Mouse (Mus musculus) stomach, embryonic 16.5 days (tissue): ENCODE data around the gene Nelfb. TPM values are rescaled to one million over a fixed set of nuclear protein-coding genes. Genes with fewer than 3 reads are reported as not detected.

ENCODE experiments used
- ATAC-seq: fragments of 200-750 bp; cut with Nextera tagmentation; 2 replicates; pipeline ENCODE4 v1.8.0; 2017; ENCODE audit warnings: moderate number of reproducible peaks, moderate TSS enrichment; ENCODE audit not compliant: insufficient read depth, low FRiP score
- H3K27ac ChIP-seq: fragments of 300-500 bp; sonication (generic); 2 replicates; pipeline ENCODE4 v1.5.1; 2014; ENCODE audit warnings: low read length
- H3K27me3 ChIP-seq: fragments of 300-500 bp; sonication (generic); 2 replicates; pipeline ENCODE4 v1.6.1; 2014; ENCODE audit warnings: low read length, control low read depth, mixed read lengths; ENCODE audit not compliant: control insufficient read depth, insufficient read depth
- H3K36me3 ChIP-seq: fragments of 300-500 bp; sonication (generic); 2 replicates; pipeline ENCODE4 v1.6.1; 2014; ENCODE audit warnings: low read length; ENCODE audit not compliant: control insufficient read depth, insufficient read depth
- H3K4me1 ChIP-seq: fragments of 300-500 bp; sonication (generic); 2 replicates; pipeline ENCODE4 v1.6.1; 2014; ENCODE audit warnings: low read length, control low read depth, mixed read lengths; ENCODE audit not compliant: control insufficient read depth, insufficient read depth
- H3K4me2 ChIP-seq: fragments of 300-500 bp; sonication (generic); 2 replicates; pipeline ENCODE4 v1.6.1; 2014; ENCODE audit warnings: low read depth, low read length, mixed read lengths
- H3K4me3 ChIP-seq: fragments of 300-500 bp; sonication (generic); replicated peaks from 2 replicates; pipeline ENCODE4 v1.5.1; 2014; ENCODE audit warnings: mild to moderate bottlenecking, low read length
- H3K9ac ChIP-seq: fragments of 300-500 bp; sonication (generic); 2 replicates; pipeline ENCODE4 v1.6.1; 2014; ENCODE audit warnings: low read length
- H3K9me3 ChIP-seq: fragments of 300-500 bp; sonication (generic); replicated peaks from 2 replicates; pipeline ENCODE4 v1.6.1; 2016; ENCODE audit warnings: low read length, control low read depth; ENCODE audit not compliant: control insufficient read depth
- WGBS: fragments of 180-500 bp; shearing (Covaris S2); extraction: QIAGEN DNeasy Blood & Tissue Kit; methylation state at CpG from one replicate; pipeline ENCODE4 v1.1.7; 2014; 5-methylcytosine and 5-hydroxymethylcytosine counted together
- polyA plus RNA-seq: library from polyadenylated mRNA; unstranded; fragments of >200 nt; fragmentation: Nextera tagmentation; extraction: Ambion mirVana; gene quantifications from 2 replicates; pipeline ENCODE4 v1.2.1, GENCODE M21; 2015

The Nelfb gene
- polyA plus RNA-seq, 1 experiment from 2014 or later: 102 TPM

- Histone ChIP-seq H3K9me3 (no peaks in the 10 kb centered on the region), H3K27ac (no peak overlapping the region), H3K4me1 (peaks cover 24% of the 10 kb centered on the region), H3K27me3 (no peaks in the 10 kb centered on the region), H3K36me3 (no peaks in the 10 kb centered on the region), H3K4me3 (no peak overlapping the region), H3K4me2 (no peak overlapping the region), H3K9ac (no peak overlapping the region)
- 55% methylated on average over 10 of the region's 10 CpGs for WGBS
- ATAC-seq: no peak
Observed at GRCm38 (mm10) chr2:25170326-25171100, 40.8 kb downstream of the Nelfb start.

DNA sequence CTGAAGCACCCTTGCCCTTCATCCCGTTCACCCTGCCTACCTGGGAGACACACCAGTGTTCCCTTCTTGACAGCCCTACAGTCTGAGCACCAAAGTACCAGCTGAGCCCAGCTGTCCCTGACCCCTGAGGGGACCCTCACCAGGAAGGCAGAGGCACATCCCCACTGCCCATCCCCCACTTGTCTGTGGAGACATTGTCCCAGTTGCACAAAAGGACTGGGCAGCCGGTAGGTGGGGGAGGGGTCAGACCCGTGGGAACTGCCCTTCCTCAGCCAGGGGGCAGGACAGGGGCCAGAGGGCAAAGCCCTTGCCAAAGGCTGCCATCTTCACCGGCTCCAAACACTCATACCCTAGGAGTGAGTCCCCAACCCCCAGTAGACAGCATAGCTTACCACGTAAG lies 41.5 kb downstream of the Nelfb start:
- Histone ChIP-seq H3K9ac (no peak overlapping the region), H3K9me3 (no peaks in the 10 kb centered on the region), H3K27me3 (no peaks in the 10 kb centered on the region), H3K4me3 (no peak overlapping the region), H3K27ac (no peak overlapping the region), H3K36me3 (no peaks in the 10 kb centered on the region), H3K4me2 (no peak overlapping the region), H3K4me1 (peaks cover 24% of the 10 kb centered on the region)
- WGBS: 41% methylated on average over 5 of the region's 5 CpGs
- no peak for ATAC-seq

DNA sequence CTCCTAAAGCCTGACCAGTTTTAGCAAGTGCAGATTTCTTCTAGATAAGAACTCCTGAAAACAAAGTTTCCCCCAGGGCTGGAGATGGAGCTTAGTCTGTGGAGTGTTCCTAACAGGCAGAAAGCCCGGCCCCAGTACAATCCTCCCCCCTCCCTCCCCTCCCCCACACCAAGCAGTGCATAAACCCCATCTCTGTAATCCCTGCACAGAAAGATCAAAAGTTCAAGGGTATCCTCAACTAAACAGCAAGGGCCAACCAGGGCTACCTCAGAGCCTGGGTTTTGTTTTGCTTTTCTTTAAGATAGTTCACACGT lies 42.7 kb downstream of the Nelfb start:
- Histone ChIP-seq H3K4me2 (peak overlapping the region; percentile 90), H3K27me3 (no peaks in the 10 kb centered on the region), H3K27ac (peak overlapping the region; percentile 70), H3K4me1 (peaks cover 26% of the 10 kb centered on the region), H3K4me3 (peak overlapping the region; percentile 53), H3K36me3 (no peaks in the 10 kb centered on the region), H3K9ac (peak overlapping the region; percentile 67), H3K9me3 (no peaks in the 10 kb centered on the region)
- ATAC-seq: no peak
- WGBS: 25% methylated on average over 2 of the region's 2 CpGs

GRCm38 (mm10) chr2:25167919-25168664 lies 43.2 kb downstream of the Nelfb start:
- 2% methylated on average over 40 of the region's 41 CpGs for WGBS
- Histone ChIP-seq H3K9ac (peak overlapping the region; percentile 67), H3K4me1 (peaks cover 27% of the 10 kb centered on the region), H3K9me3 (no peaks in the 10 kb centered on the region), H3K4me3 (peak overlapping the region; percentile 53), H3K4me2 (peak overlapping the region; percentile 90), H3K36me3 (no peaks in the 10 kb centered on the region), H3K27me3 (no peaks in the 10 kb centered on the region), H3K27ac (peak overlapping the region; percentile 70)
- peak; percentile 70 for ATAC-seq

- Histone ChIP-seq H3K27ac (peak overlapping the region; percentile 70), H3K4me1 (peaks cover 31% of the 10 kb centered on the region), H3K4me3 (peak overlapping the region; percentile 53), H3K27me3 (no peaks in the 10 kb centered on the region), H3K36me3 (no peaks in the 10 kb centered on the region), H3K9ac (peak overlapping the region; percentile 67), H3K9me3 (no peaks in the 10 kb centered on the region), H3K4me2 (peak overlapping the region; percentile 90)
- 28% methylated on average over 4 of the region's 4 CpGs for WGBS
- ATAC-seq: no peak
Observed at GRCm38 (mm10) chr2:25167481-25167880, 43.8 kb downstream of the Nelfb start.

- H3K36me3 ChIP-seq: no peaks in the 10 kb centered on the region
- no peaks in the 10 kb centered on the region for H3K27me3 ChIP-seq
- no peak overlapping the region for H3K27ac ChIP-seq
- WGBS: 29% methylated on average over 2 of the region's 2 CpGs
- ATAC-seq: no peak
- H3K4me2 ChIP-seq: no peak overlapping the region
- H3K4me1 ChIP-seq: no peaks in the 10 kb centered on the region
- no peak overlapping the region for H3K9ac ChIP-seq
- no peaks in the 10 kb centered on the region for H3K9me3 ChIP-seq
- no peak overlapping the region for H3K4me3 ChIP-seq
Observed at GRCm38 (mm10) chr2:25157655-25158054, 53.6 kb downstream of the Nelfb start.

DNA sequence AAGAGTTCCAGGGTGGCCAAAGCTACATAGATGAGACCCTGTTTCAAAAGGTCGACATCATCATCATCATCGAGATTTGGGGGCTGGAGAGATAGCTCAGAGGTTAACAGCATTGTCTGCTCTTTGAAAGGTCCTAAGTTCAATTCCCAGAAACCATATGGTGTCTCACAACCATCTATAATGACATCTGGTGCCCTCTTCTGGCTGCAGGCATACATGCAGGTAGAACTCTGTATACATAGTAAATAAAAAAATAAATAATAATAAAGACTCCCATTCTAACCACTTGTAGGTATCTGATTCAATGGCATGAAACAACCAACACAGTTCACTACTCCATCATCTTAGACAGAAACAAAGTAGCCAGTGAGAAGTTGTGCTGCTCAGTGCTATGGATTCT lies 54.3 kb downstream of the Nelfb start:
- Histone ChIP-seq H3K27ac (no peak overlapping the region), H3K9me3 (no peaks in the 10 kb centered on the region), H3K27me3 (no peaks in the 10 kb centered on the region), H3K4me1 (no peaks in the 10 kb centered on the region), H3K36me3 (no peaks in the 10 kb centered on the region), H3K4me3 (no peak overlapping the region), H3K9ac (no peak overlapping the region), H3K4me2 (no peak overlapping the region)
- ATAC-seq: no peak
- WGBS: 41% methylated on average over 2 of the region's 2 CpGs

DNA sequence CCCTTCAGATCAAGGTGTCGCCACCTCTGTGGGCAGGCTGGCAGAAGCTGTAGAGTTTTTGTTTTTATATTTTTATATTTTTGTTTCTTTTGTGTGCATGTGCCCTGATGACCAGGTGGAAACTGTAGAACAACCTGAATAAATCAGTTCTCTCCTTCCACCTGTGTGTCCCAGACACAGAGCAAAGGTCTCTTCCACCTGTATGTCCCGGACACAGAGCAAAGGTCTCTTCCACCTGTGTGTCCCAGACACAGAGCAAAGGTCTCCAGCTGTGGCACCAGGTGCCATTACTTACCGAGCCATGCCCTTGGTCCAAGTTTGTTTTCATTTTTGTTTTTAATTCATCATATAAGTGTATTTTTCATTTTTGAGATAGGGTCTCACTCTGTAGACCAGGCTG lies 55.1 kb downstream of the Nelfb start:
- Histone ChIP-seq H3K9ac (no peak overlapping the region), H3K27me3 (no peaks in the 10 kb centered on the region), H3K4me2 (no peak overlapping the region), H3K27ac (no peak overlapping the region), H3K4me3 (no peak overlapping the region), H3K36me3 (no peaks in the 10 kb centered on the region), H3K4me1 (no peaks in the 10 kb centered on the region), H3K9me3 (no peaks in the 10 kb centered on the region)
- 79% methylated on average over 3 of the region's 3 CpGs for WGBS
- no peak for ATAC-seq

- Histone ChIP-seq H3K36me3 (no peaks in the 10 kb centered on the region), H3K27ac (no peak overlapping the region), H3K27me3 (no peaks in the 10 kb centered on the region), H3K4me3 (no peak overlapping the region), H3K9me3 (no peaks in the 10 kb centered on the region), H3K9ac (no peak overlapping the region), H3K4me2 (no peak overlapping the region), H3K4me1 (no peaks in the 10 kb centered on the region)
- no peak for ATAC-seq
- WGBS: 65% methylated on average over 4 of the region's 4 CpGs
Observed at GRCm38 (mm10) chr2:25151280-25151956, 59.9 kb downstream of the Nelfb start.
